Mouse (Mus musculus): ENCODE measurements around the gene Tmem184b. TPM values are rescaled to one million over a fixed set of nuclear protein-coding genes. Genes with fewer than 3 reads are reported as not detected.
A peak's percentile ranks its signal among the peaks of the same experiment; 100 is the strongest.

Tmem184b gene
- total and polyA plus RNA-seq, 3 experiments = 7.1 to 42.7 (median 21.1) TPM

GRCm38 (mm10) chr15:79321733-79322190 lies 81.6 kb downstream of the Tmem184b start:
- no peak for DNase-seq (ENCODE audit: extremely low read depth)

DNA sequence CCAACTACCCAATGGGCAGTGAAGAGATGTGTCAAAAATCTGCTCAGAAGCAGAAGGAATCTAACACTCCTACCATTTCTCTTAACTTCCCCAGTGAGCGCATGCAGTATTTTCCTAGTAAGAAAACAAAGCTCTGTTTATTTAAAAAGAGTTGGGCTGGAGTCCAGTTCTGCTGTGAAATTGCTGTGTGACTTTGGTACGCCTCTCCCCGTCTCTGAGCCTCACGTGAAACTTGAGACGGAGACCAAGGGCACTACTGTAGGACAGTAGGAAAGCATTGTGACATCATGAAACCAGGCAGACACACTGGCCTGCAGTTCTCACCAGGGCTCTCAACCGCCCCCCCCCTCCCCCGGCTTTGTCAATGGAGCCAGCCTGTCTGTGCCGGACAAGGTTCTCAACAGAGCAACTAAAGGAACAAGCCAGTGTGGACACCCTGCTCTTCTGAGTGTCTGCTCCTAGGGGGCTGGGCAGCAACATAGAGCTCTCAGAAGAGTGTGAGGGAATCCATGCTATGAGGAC lies 89.5 kb downstream of the Tmem184b start:
- H3K36me3 ChIP-seq (replicated peaks in 1 of 2; ENCODE audit: control insufficient read depth in 1 of 2, insufficient read depth in 1 of 2, low read length in 1 of 2) = peaks cover 56 to 80% of the 10 kb centered on the region in 2 experiments
- H3K9ac ChIP-seq (ENCODE audit: insufficient read depth, low read depth) = no peak overlapping the region
- in situ Hi-C loops (cut with MboI; ENCODE audit: low pct_ligation_motif_present, low pct_unique_long_range_greater_than_20kb, low sequenced_read_pairs) (no loop called here), dilution Hi-C loops (cut with MboI; ENCODE audit: extremely low pct_ligation_motif_present, extremely low pct_unique_long_range_greater_than_20kb, low sequenced_read_pairs) (no loop called here)
- no peaks in the 10 kb centered on the region; a peak in 1 of 4 replicates for H3K4me1 ChIP-seq (ENCODE audit: control insufficient read depth in 1 of 2, insufficient read depth in 2 of 2)
- TF ChIP-seq MEF2A (IDR thresholded peaks at IDR 0.05; ENCODE audit: borderline replicate concordance, low read depth, low read length) (no peak), ELF1 (IDR thresholded peaks at IDR 0.05; ENCODE audit: low read depth, low read length) (no peak), CTCF (conservative IDR thresholded peaks at IDR 0.05 in 1 of 2, IDR thresholded peaks at IDR 0.05 in 1 of 2; ENCODE audit: low read depth in 2 of 2, low read length in 2 of 2) (no peak), RCOR1 (conservative IDR thresholded peaks at IDR 0.05; ENCODE audit: low read depth, low read length) (no peak), USF2 (conservative IDR thresholded peaks at IDR 0.05; ENCODE audit: low read depth, low read length) (no peak), HCFC1 (IDR thresholded peaks at IDR 0.05; ENCODE audit: low read depth, low read length) (no peak), MAFK (IDR thresholded peaks at IDR 0.05; ENCODE audit: insufficient replicate concordance, low read length) (no peak), POLR2A (IDR thresholded peaks at IDR 0.05; ENCODE audit: low read depth, low read length) (no peak), ZMIZ1 (IDR thresholded peaks at IDR 0.05; ENCODE audit: low read depth, low read length) (no peak), ZNF384 (IDR thresholded peaks at IDR 0.05; ENCODE audit: low read depth, low read length) (no peak), MYC (IDR thresholded peaks at IDR 0.05; ENCODE audit: low read depth, low read length) (no peak), SIN3A (IDR thresholded peaks at IDR 0.05; ENCODE audit: low read length) (no peak), ZC3H11A (IDR thresholded peaks at IDR 0.05; ENCODE audit: low read depth, low read length) (no peak), CHD1 (IDR thresholded peaks at IDR 0.05; ENCODE audit: low read depth, low read length) (no peak), POLR2AphosphoS2 (IDR thresholded peaks at IDR 0.05; ENCODE audit: low read depth, low read length) (no peak), NRF1 (IDR thresholded peaks at IDR 0.05; ENCODE audit: low read depth, low read length) (no peak)
- H3K27ac ChIP-seq (ENCODE audit: insufficient read depth, low read depth) = no peak overlapping the region
- H3K9me3 ChIP-seq (replicated peaks; ENCODE audit: low read length) = no peaks in the 10 kb centered on the region
- H3K4me3 ChIP-seq (replicated peaks in 1 of 3; ENCODE audit: low read depth in 2 of 3, low read length in 2 of 3, poor library complexity in 1 of 3) = no peak overlapping the region
- no peak for DNase-seq (ENCODE audit: extremely low read depth)
- no peaks in the 10 kb centered on the region; the same call in 1 of the 2 replicates for H3K79me2 ChIP-seq (replicated peaks; ENCODE audit: control insufficient read depth, extremely low read depth, insufficient read depth, poor library complexity, severe bottlenecking)
- H3K27me3 ChIP-seq (replicated peaks) = no peaks in the 10 kb centered on the region
- no peak overlapping the region for H3K4me2 ChIP-seq (ENCODE audit: insufficient read depth, low read depth, poor library complexity, severe bottlenecking)

More at GRCm38 (mm10) chr15:79321733-79322190, 81.6 kb downstream of the Tmem184b start:
- no peak overlapping the region for H3K4me3 ChIP-seq (replicated peaks in 1 of 3; ENCODE audit: low read depth in 2 of 3, low read length in 2 of 3, poor library complexity in 1 of 3)
- TF ChIP-seq ELF1 (IDR thresholded peaks at IDR 0.05; ENCODE audit: low read depth, low read length) (no peak), JUND (conservative IDR thresholded peaks at IDR 0.05; ENCODE audit: low read depth, low read length) (no peak), MYC (IDR thresholded peaks at IDR 0.05; ENCODE audit: low read depth, low read length) (no peak), TBP (conservative IDR thresholded peaks at IDR 0.05; ENCODE audit: low read depth, low read length) (no peak), NELFE (IDR thresholded peaks at IDR 0.05; ENCODE audit: low read depth, low read length) (no peak), BHLHE40 (IDR thresholded peaks at IDR 0.05; ENCODE audit: low read depth, low read length) (no peak), IRF4 (IDR thresholded peaks at IDR 0.05; ENCODE audit: low read depth, low read length) (no peak), ETS1 (conservative IDR thresholded peaks at IDR 0.05; ENCODE audit: low read depth, low read length) (no peak), MAX (IDR thresholded peaks at IDR 0.05; ENCODE audit: low read length) (no peak), TCF12 (IDR thresholded peaks at IDR 0.05; ENCODE audit: low read depth, low read length) (no peak), MAFK (IDR thresholded peaks at IDR 0.05; ENCODE audit: insufficient replicate concordance, low read length) (no peak), MXI1 (IDR thresholded peaks at IDR 0.05; ENCODE audit: low read depth, low read length) (no peak), CTCF (conservative IDR thresholded peaks at IDR 0.05 in 1 of 2, IDR thresholded peaks at IDR 0.05 in 1 of 2; ENCODE audit: low read depth in 2 of 2, low read length in 2 of 2) (no peak)
- H3K9me3 ChIP-seq (replicated peaks; ENCODE audit: low read length) = no peaks in the 10 kb centered on the region
- H3K36me3 ChIP-seq (replicated peaks in 1 of 2; ENCODE audit: control insufficient read depth in 1 of 2, insufficient read depth in 1 of 2, low read length in 1 of 2) = peaks cover 25 to 36% of the 10 kb centered on the region in 2 experiments
- peak overlapping the region; percentile 18 for H3K9ac ChIP-seq (ENCODE audit: insufficient read depth, low read depth)
- H3K79me2 ChIP-seq (replicated peaks; ENCODE audit: control insufficient read depth, extremely low read depth, insufficient read depth, poor library complexity, severe bottlenecking) = peaks cover 23% of the 10 kb centered on the region
- H3K4me1 ChIP-seq (ENCODE audit: control insufficient read depth in 1 of 2, insufficient read depth in 2 of 2) = peaks cover 25 to 69% of the 10 kb centered on the region in 2 experiments
- dilution Hi-C loops (cut with MboI; ENCODE audit: extremely low pct_ligation_motif_present, extremely low pct_unique_long_range_greater_than_20kb, low sequenced_read_pairs) = no loop called here
- H3K27ac ChIP-seq (ENCODE audit: insufficient read depth, low read depth) = peak overlapping the region; percentile 97
- H3K4me2 ChIP-seq (ENCODE audit: insufficient read depth, low read depth, poor library complexity, severe bottlenecking) = peak overlapping the region; percentile 77
- H3K27me3 ChIP-seq (replicated peaks) = no peaks in the 10 kb centered on the region
- in situ Hi-C loops (cut with MboI; ENCODE audit: low pct_ligation_motif_present, low pct_unique_long_range_greater_than_20kb, low sequenced_read_pairs) = loop anchor here (5.0 kb wide), 1 partner anchor 34 kb away; the partner anchor contains the start of gene Baiap2l2
